Mouse (Mus musculus) heart, embryonic 15.5 days (tissue): ENCODE data around the gene Stk19. TPM values are rescaled to one million over a fixed set of nuclear protein-coding genes. Genes with fewer than 3 reads are reported as not detected.
"Not testable (repeated sequence)": the region's sequence is repeated elsewhere in the genome, so short reads cannot be mapped to it uniquely, and the experiment has no call there.

Experiments
- ATAC-seq: fragments of 200-750 bp; cut with Nextera tagmentation; replicated peaks from 2 replicates; pipeline ENCODE4 v1.8.0; 2017; ENCODE audit warnings: low read depth, moderate TSS enrichment; ENCODE audit not compliant: insufficient number of reproducible peaks, insufficient read depth, low FRiP score
- H3K27ac ChIP-seq: fragments of 300-500 bp; sonication (generic); 2 replicates; pipeline ENCODE4 v1.5.1; 2015; ENCODE audit warnings: mild to moderate bottlenecking, inconsistent platforms
- H3K27me3 ChIP-seq: fragments of 300-500 bp; sonication (generic); 2 replicates; pipeline ENCODE4 v1.6.1; 2015; ENCODE audit warnings: inconsistent platforms
- H3K36me3 ChIP-seq: fragments of 300-500 bp; sonication (generic); 2 replicates; pipeline ENCODE4 v1.6.1; 2015; ENCODE audit warnings: mild to moderate bottlenecking, inconsistent platforms
- H3K4me1 ChIP-seq: fragments of 300-500 bp; sonication (generic); replicated peaks from 2 replicates; pipeline ENCODE4 v1.6.1; 2015; ENCODE audit warnings: inconsistent platforms
- H3K4me2 ChIP-seq: fragments of 300-500 bp; sonication (generic); 2 replicates; pipeline ENCODE4 v1.6.1; 2015; ENCODE audit warnings: inconsistent platforms, mild to moderate bottlenecking, moderate library complexity
- H3K4me3 ChIP-seq: fragments of 300-500 bp; sonication (generic); 2 replicates; pipeline ENCODE4 v1.5.1; 2015; ENCODE audit warnings: mild to moderate bottlenecking, inconsistent platforms
- H3K9ac ChIP-seq: fragments of 300-500 bp; sonication (generic); 2 replicates; pipeline ENCODE4 v1.6.1; 2015; ENCODE audit warnings: mild to moderate bottlenecking, inconsistent platforms
- H3K9me3 ChIP-seq: fragments of 300-500 bp; sonication (generic); replicated peaks from 2 replicates; pipeline ENCODE4 v1.6.1; 2016; ENCODE audit warnings: inconsistent platforms
- WGBS: fragments of 180-500 bp; shearing (Covaris S2); methylation state at CpG from one replicate; pipeline ENCODE4 v1.1.7; 2015; ENCODE audit warnings: mixed read lengths; 5-methylcytosine and 5-hydroxymethylcytosine counted together
- polyA plus RNA-seq: library from polyadenylated mRNA; unstranded; fragments of >200 nt; fragmentation: Nextera tagmentation; extraction: Ambion mirVana; gene quantifications from 2 replicates; pipeline ENCODE4 v1.2.1, GENCODE M21; 2015

Stk19 gene
- polyA plus RNA-seq, 1 experiment from 2014 or later, result 19.4 TPM

GRCm38 (mm10) chr17:34838785-34839184 is 2.0 kb upstream of the Stk19 start:
- H3K27ac ChIP-seq, result no peak overlapping the region
- H3K4me1 ChIP-seq, result peaks cover 20% of the 10 kb centered on the region
- no peak overlapping the region for H3K9ac ChIP-seq
- no peaks in the 10 kb centered on the region for H3K27me3 ChIP-seq
- H3K9me3 ChIP-seq, result no peaks in the 10 kb centered on the region
- ATAC-seq, result no peak
- H3K4me2 ChIP-seq, result no peak overlapping the region
- 88% methylated on average over 7 of the region's 7 CpGs for WGBS
- peaks cover 44% of the 10 kb centered on the region for H3K36me3 ChIP-seq
- H3K4me3 ChIP-seq, result no peak overlapping the region

GRCm38 (mm10) chr17:34837464-34838324 is 949 bp upstream of the Stk19 start:
- Histone ChIP-seq H3K36me3 (peaks cover 39% of the 10 kb centered on the region), H3K4me2 (peak overlapping the region; percentile 99), H3K4me1 (peaks cover 20% of the 10 kb centered on the region), H3K27ac (peak overlapping the region; percentile 71), H3K9me3 (no peaks in the 10 kb centered on the region), H3K27me3 (no peaks in the 10 kb centered on the region), H3K9ac (peak overlapping the region; percentile 75), H3K4me3 (peak overlapping the region; percentile 92)
- WGBS, result 36% methylated on average over 43 of the region's 43 CpGs
- ATAC-seq, result 0 out of 2 replicates have a peak, but pooled peaks have one; percentile 4

DNA sequence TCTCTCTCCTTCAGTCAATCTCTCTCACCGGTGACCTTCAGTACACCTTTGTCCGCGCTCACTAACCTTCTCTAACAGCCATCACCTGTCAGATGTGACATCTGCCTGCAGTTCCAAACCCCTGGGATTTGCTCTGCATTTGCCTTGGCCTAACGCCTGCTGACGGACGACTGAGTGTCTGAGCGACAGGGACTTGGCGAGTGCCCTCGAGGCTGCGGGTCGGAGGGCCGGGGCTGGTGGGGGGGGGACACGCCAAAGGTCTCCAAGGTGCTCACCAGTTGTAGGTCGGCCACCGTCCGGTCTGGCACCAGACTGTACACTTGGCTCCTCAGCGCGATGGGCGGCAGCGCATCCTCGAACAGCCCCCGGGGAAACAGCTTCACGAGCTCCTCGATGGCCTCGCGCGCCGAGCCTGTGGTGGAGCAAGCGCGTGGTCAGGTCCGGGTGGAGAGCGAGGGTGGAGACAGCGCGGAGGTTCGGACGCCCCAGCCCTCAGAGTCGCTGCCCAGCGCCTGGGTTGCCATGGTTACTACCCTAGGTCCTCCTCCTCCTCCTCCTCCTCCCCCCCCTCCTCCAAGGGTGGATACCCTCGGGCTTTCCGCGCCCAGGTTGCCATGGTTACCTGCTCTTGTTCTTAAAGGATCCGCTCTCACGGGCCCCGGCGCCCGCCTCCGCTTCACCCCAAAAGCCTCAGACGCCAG is 440 bp downstream of the Stk19 start:
- Histone ChIP-seq H3K36me3 (peaks cover 32% of the 10 kb centered on the region), H3K4me2 (peak overlapping the region; percentile 99), H3K9ac (peak overlapping the region; percentile 75), H3K27me3 (no peaks in the 10 kb centered on the region), H3K4me1 (peaks cover 20% of the 10 kb centered on the region), H3K27ac (peak overlapping the region; percentile 71; the same call in 1 of the 2 replicates), H3K4me3 (peak overlapping the region; percentile 92), H3K9me3 (no peaks in the 10 kb centered on the region)
- ATAC-seq, result peak; percentile 56
- 5% methylated on average over 44 of the region's 48 CpGs for WGBS

GRCm38 (mm10) chr17:34830776-34831175 is 6.0 kb downstream of the Stk19 start:
- H3K36me3 ChIP-seq, result peaks cover 52% of the 10 kb centered on the region
- not testable (repeated sequence) for H3K4me3 ChIP-seq, H3K4me2 ChIP-seq, H3K9me3 ChIP-seq, ATAC-seq, H3K27ac ChIP-seq, H3K9ac ChIP-seq, H3K27me3 ChIP-seq, H3K4me1 ChIP-seq
- WGBS, result 92% methylated on average over 1 of the region's 1 CpGs

GRCm38 (mm10) chr17:34814818-34815370 is 21.9 kb downstream of the Stk19 start:
- Histone ChIP-seq H3K4me3 (no peak overlapping the region), H3K4me2 (no peak overlapping the region), H3K4me1 (no peaks in the 10 kb centered on the region), H3K9ac (no peak overlapping the region), H3K9me3 (no peaks in the 10 kb centered on the region), H3K36me3 (no peaks in the 10 kb centered on the region), H3K27me3 (no peaks in the 10 kb centered on the region), H3K27ac (no peak overlapping the region)
- ATAC-seq, result no peak
- 68% methylated on average over 7 of the region's 7 CpGs for WGBS

DNA sequence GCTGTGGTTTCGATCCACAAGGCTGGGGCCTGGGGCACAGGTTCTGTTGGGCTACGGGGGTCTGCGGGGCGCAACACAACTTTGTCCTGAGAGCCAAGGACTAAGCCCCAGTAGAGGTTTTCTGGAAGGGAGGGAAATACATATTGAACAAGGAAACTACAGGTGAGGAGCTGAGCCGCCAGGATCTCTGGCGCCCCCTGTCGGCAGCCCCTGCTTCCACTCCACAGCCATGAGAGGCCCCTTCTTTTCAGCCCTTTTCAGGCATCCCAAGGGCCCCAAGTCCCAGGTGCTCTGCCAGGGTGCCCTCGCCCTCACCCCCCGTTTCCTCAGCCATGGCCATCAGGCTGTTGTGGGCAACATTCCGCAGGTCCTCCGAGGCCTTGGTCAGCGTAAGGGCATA is 23.0 kb downstream of the Stk19 start:
- not testable (repeated sequence) for H3K9ac ChIP-seq, H3K36me3 ChIP-seq, H3K4me3 ChIP-seq, H3K27ac ChIP-seq, ATAC-seq, H3K9me3 ChIP-seq, H3K27me3 ChIP-seq, H3K4me1 ChIP-seq, H3K4me2 ChIP-seq
- WGBS, result 56% methylated on average over 12 of the region's 12 CpGs

- H3K27ac ChIP-seq, result no peak overlapping the region
- H3K4me1 ChIP-seq, result no peaks in the 10 kb centered on the region
- no peaks in the 10 kb centered on the region for H3K9me3 ChIP-seq
- WGBS, result 70% methylated on average over 15 of the region's 15 CpGs
- H3K4me3 ChIP-seq, result no peak overlapping the region
- H3K27me3 ChIP-seq, result no peaks in the 10 kb centered on the region
- H3K36me3 ChIP-seq, result no peaks in the 10 kb centered on the region
- ATAC-seq, result no peak
- H3K4me2 ChIP-seq, result no peak overlapping the region
- no peak overlapping the region for H3K9ac ChIP-seq
Measured at GRCm38 (mm10) chr17:34811275-34811674, 25.5 kb downstream of the Stk19 start.

DNA sequence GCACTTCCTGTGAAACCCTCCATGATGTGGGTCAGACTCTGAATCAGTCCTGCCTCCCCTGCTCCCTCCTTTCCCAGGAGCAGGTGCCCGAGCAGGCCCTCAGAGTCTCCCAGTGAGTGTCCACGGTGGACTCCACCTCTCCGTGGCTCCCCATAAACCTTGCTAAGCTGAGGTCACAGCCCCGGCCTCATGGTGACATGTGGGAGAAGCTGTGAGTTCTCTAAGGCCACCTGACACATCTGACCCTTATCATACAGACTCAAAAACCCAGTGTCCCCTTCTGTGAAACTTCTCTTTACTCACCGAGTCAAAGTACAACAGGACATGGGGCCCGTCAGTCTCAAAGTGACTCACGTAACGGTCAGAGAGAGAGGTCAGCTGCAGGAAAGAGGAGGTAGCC is 25.9 kb downstream of the Stk19 start:
- ATAC-seq, H3K36me3 ChIP-seq: not testable (repeated sequence)
- WGBS, result 84% methylated on average over 8 of the region's 8 CpGs

GRCm38 (mm10) chr17:34810411-34810810 is 26.3 kb downstream of the Stk19 start:
- H3K4me3 ChIP-seq, H3K36me3 ChIP-seq, H3K9me3 ChIP-seq, H3K27me3 ChIP-seq, H3K9ac ChIP-seq, ATAC-seq, H3K4me2 ChIP-seq, H3K27ac ChIP-seq, H3K4me1 ChIP-seq: not testable (repeated sequence)
- 80% methylated on average over 5 of the region's 5 CpGs for WGBS

More for the DNA sequence above, 25.9 kb downstream of the Stk19 start:
- not testable (repeated sequence) for H3K4me1 ChIP-seq, H3K9ac ChIP-seq, H3K4me2 ChIP-seq, H3K27me3 ChIP-seq, H3K4me3 ChIP-seq, H3K27ac ChIP-seq, H3K9me3 ChIP-seq

DNA sequence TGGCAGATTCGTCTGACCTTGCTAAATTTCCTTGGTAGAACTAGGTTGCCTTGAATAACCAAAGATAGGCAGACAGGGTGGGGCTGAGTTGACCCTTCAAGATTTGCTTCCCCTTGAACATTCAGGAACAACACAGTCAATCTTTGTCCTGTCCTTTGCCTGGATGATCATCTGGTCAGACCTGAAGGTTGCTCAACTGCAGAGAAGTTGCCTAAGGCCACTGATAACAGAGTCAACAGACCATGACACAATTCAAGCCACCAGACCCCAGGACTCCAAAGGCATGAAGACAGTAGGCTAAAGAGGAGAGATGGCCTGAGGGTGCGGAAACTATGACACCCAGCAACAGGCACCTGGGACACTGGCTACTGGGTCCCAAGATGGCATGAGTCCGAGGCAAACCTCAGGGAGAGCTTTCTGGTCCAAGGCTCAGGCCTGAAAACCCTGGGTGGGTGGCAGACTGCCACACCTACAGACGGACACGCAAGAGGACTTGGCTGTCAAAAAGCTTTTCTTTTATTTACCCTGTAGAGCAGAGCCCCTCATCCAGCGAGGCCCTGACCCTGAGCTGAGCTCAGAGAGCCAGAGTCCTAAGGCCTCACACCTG is 28.0 kb downstream of the Stk19 start:
- Histone ChIP-seq H3K4me1 (no peaks in the 10 kb centered on the region), H3K4me3 (no peak overlapping the region), H3K27ac (no peak overlapping the region), H3K27me3 (no peaks in the 10 kb centered on the region), H3K36me3 (no peaks in the 10 kb centered on the region), H3K4me2 (no peak overlapping the region), H3K9ac (no peak overlapping the region), H3K9me3 (peaks cover 3% of the 10 kb centered on the region; the same call in 1 of the 2 replicates)
- WGBS, result 76% methylated on average over 6 of the region's 6 CpGs
- no peak for ATAC-seq

GRCm38 (mm10) chr17:34807176-34807575 is 29.6 kb downstream of the Stk19 start:
- no peak overlapping the region for H3K4me2 ChIP-seq

More at GRCm38 (mm10) chr17:34807176-34807575, 29.6 kb downstream of the Stk19 start:
- Histone ChIP-seq H3K4me1 (no peaks in the 10 kb centered on the region), H3K9me3 (peaks cover 3% of the 10 kb centered on the region; the same call in 1 of the 2 replicates), H3K27ac (no peak overlapping the region), H3K36me3 (no peaks in the 10 kb centered on the region), H3K9ac (no peak overlapping the region), H3K27me3 (no peaks in the 10 kb centered on the region), H3K4me3 (no peak overlapping the region)
- ATAC-seq, result no peak
- 62% methylated on average over 3 of the region's 3 CpGs for WGBS
